Comparison of ENCODE assay signal across 9 mouse cellular contexts in genomic region chr4:91371819-91372215, GRCm38 (mm10). TPM values are rescaled to one million over a fixed set of nuclear protein-coding genes. Genes with fewer than 3 reads are reported as not detected.
DNase-seq lines count a peak whose midpoint lies in the region; ATAC-seq and TF ChIP-seq lines count a peak whose summit lies in the region.
"Had no signal": no experiment of that assay in that cellular context is flagged by ENCODE, and none has a peak within 500 bp of the region (broad histone marks: within the 10 kb centered on the region; RNA-seq: fewer than 3 reads in every experiment).

No protein-coding gene starts in this region.

- TF ChIP-seq POLR2A in testis, adult 2 months (IDR thresholded peaks at IDR 0.05; ENCODE audit: control insufficient read depth, low read depth, low read length) = peak; percentile 22; the same call in 1 of the 2 replicates

- H3K9ac ChIP-seq in kidney, embryonic 16.5 days (replicated peaks; ENCODE audit: low read length) = peak overlapping the region; percentile 64
- H3K9ac ChIP-seq in limb, embryonic 15.5 days = 0 out of 2 replicates have a peak overlapping the region, but pooled peaks have one; percentile 42
- peak overlapping the region; percentile 70 for H3K9ac ChIP-seq in midbrain, embryonic 15.5 days

- peak; percentile 37 for ATAC-seq in kidney, embryonic 16.5 days (ENCODE audit: low FRiP score, low TSS enrichment)
- ATAC-seq in limb, embryonic 15.5 days (ENCODE audit: insufficient number of reproducible peaks, low FRiP score, low TSS enrichment, low read depth) = peak; percentile 56
- ATAC-seq in midbrain, embryonic 15.5 days (replicated peaks) = peak; percentile 51

- no peak overlapping the region for H3K27ac ChIP-seq in kidney, embryonic 16.5 days (ENCODE audit: low read length)
- no peak overlapping the region for H3K27ac ChIP-seq in limb, embryonic 15.5 days
- H3K27ac ChIP-seq in midbrain, embryonic 15.5 days = peak overlapping the region; percentile 95
- H3K27ac ChIP-seq in testis, adult 2 months (ENCODE audit: control insufficient read depth, insufficient read depth, low read depth, low read length) = no peak overlapping the region

- no peaks in the 10 kb centered on the region for H3K36me3 ChIP-seq in kidney, embryonic 16.5 days (ENCODE audit: insufficient read depth, low read length)
- H3K36me3 ChIP-seq in limb, embryonic 15.5 days = no peaks in the 10 kb centered on the region
- no peaks in the 10 kb centered on the region for H3K36me3 ChIP-seq in midbrain, embryonic 15.5 days (replicated peaks)
- no peaks in the 10 kb centered on the region for H3K36me3 ChIP-seq in testis, adult 2 months (ENCODE audit: control insufficient read depth, insufficient read depth, low read length)

- peak overlapping the region; percentile 99 for H3K4me2 ChIP-seq in kidney, embryonic 16.5 days (replicated peaks; ENCODE audit: low read depth, low read length)
- peak overlapping the region; percentile 99 for H3K4me2 ChIP-seq in limb, embryonic 15.5 days
- H3K4me2 ChIP-seq in midbrain, embryonic 15.5 days = peak overlapping the region; percentile 88

- H3K9me3 ChIP-seq in kidney, embryonic 16.5 days (ENCODE audit: low read length) = no peaks in the 10 kb centered on the region
- no peaks in the 10 kb centered on the region for H3K9me3 ChIP-seq in limb, embryonic 15.5 days
- H3K9me3 ChIP-seq in midbrain, embryonic 15.5 days = no peaks in the 10 kb centered on the region

- H3K4me1 ChIP-seq in kidney, embryonic 16.5 days (ENCODE audit: insufficient read depth, low read length) = peaks cover 27% of the 10 kb centered on the region
- H3K4me1 ChIP-seq in limb, embryonic 15.5 days = peaks cover 35% of the 10 kb centered on the region
- peaks cover 38% of the 10 kb centered on the region for H3K4me1 ChIP-seq in midbrain, embryonic 15.5 days
- H3K4me1 ChIP-seq in testis, adult 2 months (ENCODE audit: control insufficient read depth, insufficient read depth, low read length) = peaks cover 19% of the 10 kb centered on the region

- peak; percentile 77 for DNase-seq in adrenal gland, postnatal 14 days
- peak; percentile 72 to 85 for DNase-seq in cerebellum, postnatal 25 days
- DNase-seq in frontal cortex, postnatal 36 days (ENCODE audit: low spot score in 2 of 2) = peak; percentile 80 to 85
- no peak for DNase-seq in thymus, postnatal 0 days (ENCODE audit: low spot score)

- peak overlapping the region; percentile 65 for H3K4me3 ChIP-seq in kidney, embryonic 16.5 days (ENCODE audit: low read length)
- peak overlapping the region; percentile 55 for H3K4me3 ChIP-seq in limb, embryonic 15.5 days
- H3K4me3 ChIP-seq in midbrain, embryonic 15.5 days = peak overlapping the region; percentile 71
- peak overlapping the region; percentile 81 for H3K4me3 ChIP-seq in testis, adult 2 months (ENCODE audit: control insufficient read depth, low read depth, low read length)

- peaks cover 62% of the 10 kb centered on the region for H3K27me3 ChIP-seq in kidney, embryonic 16.5 days (ENCODE audit: insufficient read depth, low read length)
- H3K27me3 ChIP-seq in limb, embryonic 15.5 days = peaks cover 67% of the 10 kb centered on the region
- no peaks in the 10 kb centered on the region for H3K27me3 ChIP-seq in midbrain, embryonic 15.5 days (replicated peaks)
- H3K27me3 ChIP-seq in testis, adult 2 months (ENCODE audit: control insufficient read depth, insufficient read depth, low read length) = no peaks in the 10 kb centered on the region; the same call in 1 of the 2 replicates

- under 1% methylated on average over 36 of the region's 44 CpGs for WGBS in kidney, embryonic 16.5 days
- whole genome bisulfite sequencing in limb, embryonic 15.5 days = under 1% methylated on average over 33 of the region's 44 CpGs
- WGBS in midbrain, embryonic 15.5 days = under 1% methylated on average over 42 of the region's 44 CpGs

- TF ChIP-seq CTCF in testis, adult 2 months (IDR thresholded peaks at IDR 0.05; ENCODE audit: control insufficient read depth, insufficient read depth, insufficient replicate concordance, low read depth, low read length) = no peak

RNA-seq across cellular contexts. Expression of gene Elavl2, which starts 28.8 kb away (rescaled TPM):
- total RNA-seq in adrenal gland, postnatal 14 days (2021) = 1.8 and 7.3 TPM in 2 replicates
- polyA plus RNA-seq in kidney, embryonic 16.5 days (2015; fragmentation: Nextera tagmentation; extraction: Ambion mirVana) = 2.2 and 3.3 TPM in 2 replicates
- polyA plus RNA-seq in limb, embryonic 15.5 days (2015; fragmentation: Nextera tagmentation; extraction: Ambion mirVana) = 1.0 and 2.0 TPM in 2 replicates
- 132 and 142 TPM in 2 replicates for polyA plus RNA-seq in midbrain, embryonic 15.5 days (2015; fragmentation: Nextera tagmentation; extraction: Ambion mirVana)
- 1.5 and 1.8 TPM in 2 replicates for polyA plus RNA-seq in testis, adult 2 months (2012; rRNA removed)
- 0.12 TPM in 2 replicates for polyA plus RNA-seq in thymus, postnatal 0 days (2015; fragmentation: Nextera tagmentation; extraction: Ambion mirVana)
- total RNA-seq: neutrophil, adult 5-6 weeks had no signal

Comparison
In these comparisons a context has a peak if more than half of its experiments do, and no peak if none do; other contexts are left out.
1. RNA of gene Elavl2, which starts 28.8 kb away (polyA plus RNA-seq): 132 to 142 TPM in midbrain, embryonic 15.5 days; 2.2 to 3.3 TPM in kidney, embryonic 16.5 days, 1.0 to 2.0 TPM in limb, embryonic 15.5 days, 1.5 to 1.8 TPM in testis, adult 2 months and 0.12 TPM in thymus, postnatal 0 days; every median in the first group is over 10 times any median in the second.
2. Peak in every context shown above with its lines, with median percentiles within 50 percentile points of each other: ATAC-seq, H3K4me2 ChIP-seq, H3K4me3 ChIP-seq and H3K9ac ChIP-seq.